Mouse (Mus musculus) natural killer cell, adult 2 months (primary cell): ENCODE measurements at regions not wholly inside any gene's neighbourhood (a gene's known extent, or its start where the extent isn't known, plus 50 kb on each side); places are given as distances from the start of the nearest gene placed in this dataset.
"Not testable (repeated sequence)": the region's sequence is repeated elsewhere in the genome, so short reads cannot be mapped to it uniquely, and the experiment has no call there.

Source experiments
- DNase-seq, 2 experiments: peaks; one replicate each; pipeline ENCODE4 v3.0.0; 2022; ENCODE audit warnings: low spot score in 2 of 2

GRCm38 (mm10) chr9:33436459-33436858, 800.4 kb downstream of the Ets1 start:
- DNase-seq = no peak

- no peak for DNase-seq
Measured at GRCm38 (mm10) chr9:33442266-33442665, 806.2 kb downstream of the Ets1 start.

- no peak for DNase-seq
Measured at GRCm38 (mm10) chr9:33445902-33446301, 809.9 kb downstream of the Ets1 start.

- peak in 1 of 2 experiments; percentile 3 for DNase-seq
Measured at GRCm38 (mm10) chr9:33475106-33475505, 839.1 kb downstream of the Ets1 start.

- DNase-seq = peak in 1 of 2 experiments; percentile 66
Measured at GRCm38 (mm10) chr9:33482845-33483540, 847.0 kb downstream of the Ets1 start.

- DNase-seq = no peak
Measured at GRCm38 (mm10) chr9:33483541-33483846, 847.5 kb downstream of the Ets1 start.

GRCm38 (mm10) chr9:33533101-33533810, 897.2 kb downstream of the Ets1 start:
- DNase-seq = no peak

- no peak for DNase-seq
Measured at GRCm38 (mm10) chr9:33543301-33543700, 907.3 kb downstream of the Ets1 start.

GRCm38 (mm10) chr9:33546126-33546737, 910.2 kb downstream of the Ets1 start:
- no peak for DNase-seq

GRCm38 (mm10) chr9:33549395-33549794, 913.4 kb downstream of the Ets1 start:
- DNase-seq = no peak

GRCm38 (mm10) chr9:33571990-33572389, 913.7 kb upstream of the Kirrel3 start:
- DNase-seq = no peak

GRCm38 (mm10) chr9:33611511-33611910, 874.2 kb upstream of the Kirrel3 start:
- no peak for DNase-seq

- DNase-seq = no peak
Measured at GRCm38 (mm10) chr9:33624378-33624777, 861.3 kb upstream of the Kirrel3 start.

GRCm38 (mm10) chr9:33629731-33630473, 855.8 kb upstream of the Kirrel3 start:
- DNase-seq = no peak

- no peak for DNase-seq
Measured at GRCm38 (mm10) chr9:33662978-33663377, 822.7 kb upstream of the Kirrel3 start.

GRCm38 (mm10) chr9:33681129-33681528, 804.6 kb upstream of the Kirrel3 start:
- DNase-seq = no peak

GRCm38 (mm10) chr9:33691731-33692130, 794.0 kb upstream of the Kirrel3 start:
- DNase-seq = no peak

GRCm38 (mm10) chr9:33717614-33718013, 768.1 kb upstream of the Kirrel3 start:
- DNase-seq = no peak

GRCm38 (mm10) chr9:33724811-33725210, 760.9 kb upstream of the Kirrel3 start:
- DNase-seq = no peak

- not testable (repeated sequence) for DNase-seq
Measured at GRCm38 (mm10) chr9:33728058-33728457, 757.6 kb upstream of the Kirrel3 start.

- no peak for DNase-seq
Measured at GRCm38 (mm10) chr9:33760701-33761100, 725.0 kb upstream of the Kirrel3 start.

GRCm38 (mm10) chr9:33766235-33766634, 719.5 kb upstream of the Kirrel3 start:
- no peak for DNase-seq
